Mouse (Mus musculus) forebrain, embryonic 13.5 days (tissue): ENCODE results near the gene Slc39a3. TPM values are rescaled to one million over a fixed set of nuclear protein-coding genes. Genes with fewer than 3 reads are reported as not detected.

ENCODE experiments used
- ATAC-seq: fragments of 200-750 bp; cut with Nextera tagmentation; 2 replicates; pipeline ENCODE4 v1.8.0; 2017
- H3K27ac ChIP-seq: fragments of 300-500 bp; sonication (generic); 2 replicates; pipeline ENCODE4 v1.5.1; 2015; ENCODE audit warnings: inconsistent platforms, mild to moderate bottlenecking, moderate library complexity
- H3K27me3 ChIP-seq: fragments of 300-500 bp; sonication (generic); 2 replicates; pipeline ENCODE4 v1.6.1; 2015; ENCODE audit warnings: mild to moderate bottlenecking, inconsistent platforms
- H3K36me3 ChIP-seq: fragments of 300-500 bp; sonication (generic); 2 replicates; pipeline ENCODE4 v1.6.1; 2015; ENCODE audit warnings: mild to moderate bottlenecking, inconsistent platforms; ENCODE audit not compliant: poor library complexity, severe bottlenecking
- H3K4me1 ChIP-seq: fragments of 300-500 bp; sonication (generic); 2 replicates; pipeline ENCODE4 v1.6.1; 2015; ENCODE audit warnings: inconsistent platforms
- H3K4me2 ChIP-seq: fragments of 300-500 bp; sonication (generic); 2 replicates; pipeline ENCODE4 v1.6.1; 2015; ENCODE audit warnings: inconsistent platforms, mild to moderate bottlenecking, moderate library complexity
- H3K4me3 ChIP-seq: fragments of 300-500 bp; sonication (generic); 2 replicates; pipeline ENCODE4 v1.5.1; 2015; ENCODE audit warnings: mild to moderate bottlenecking, inconsistent platforms
- H3K9ac ChIP-seq: fragments of 300-500 bp; sonication (generic); 2 replicates; pipeline ENCODE4 v1.6.1; 2015; ENCODE audit warnings: mild to moderate bottlenecking, inconsistent platforms
- H3K9me3 ChIP-seq: fragments of 300-500 bp; sonication (generic); replicated peaks from 2 replicates; pipeline ENCODE4 v1.6.1; 2016; ENCODE audit warnings: inconsistent platforms
- whole genome bisulfite sequencing: fragments of 180-500 bp; shearing (Covaris S2); methylation state at CpG from one replicate; pipeline ENCODE4 v1.1.7; 2015; 5-methylcytosine and 5-hydroxymethylcytosine counted together
- polyA plus RNA-seq: library from polyadenylated mRNA; unstranded; fragments of >200 nt; fragmentation: Nextera tagmentation; extraction: Ambion mirVana; gene quantifications from 2 replicates; pipeline ENCODE4 v1.2.1, GENCODE M21; 2015

Slc39a3 gene
- polyA plus RNA-seq, 1 experiment from 2014 or later: 33.4 TPM

- Histone ChIP-seq H3K4me1 (peaks cover 14% of the 10 kb centered on the region), H3K9me3 (no peaks in the 10 kb centered on the region), H3K9ac (no peak overlapping the region), H3K27me3 (peaks cover 59% of the 10 kb centered on the region), H3K4me2 (no peak overlapping the region), H3K27ac (no peak overlapping the region), H3K36me3 (no peaks in the 10 kb centered on the region), H3K4me3 (no peak overlapping the region)
- ATAC-seq: no peak
- WGBS: 58% methylated on average over 6 of the region's 6 CpGs
Observed at GRCm38 (mm10) chr10:80989446-80989845, 47.8 kb downstream of the Slc39a3 start.

DNA sequence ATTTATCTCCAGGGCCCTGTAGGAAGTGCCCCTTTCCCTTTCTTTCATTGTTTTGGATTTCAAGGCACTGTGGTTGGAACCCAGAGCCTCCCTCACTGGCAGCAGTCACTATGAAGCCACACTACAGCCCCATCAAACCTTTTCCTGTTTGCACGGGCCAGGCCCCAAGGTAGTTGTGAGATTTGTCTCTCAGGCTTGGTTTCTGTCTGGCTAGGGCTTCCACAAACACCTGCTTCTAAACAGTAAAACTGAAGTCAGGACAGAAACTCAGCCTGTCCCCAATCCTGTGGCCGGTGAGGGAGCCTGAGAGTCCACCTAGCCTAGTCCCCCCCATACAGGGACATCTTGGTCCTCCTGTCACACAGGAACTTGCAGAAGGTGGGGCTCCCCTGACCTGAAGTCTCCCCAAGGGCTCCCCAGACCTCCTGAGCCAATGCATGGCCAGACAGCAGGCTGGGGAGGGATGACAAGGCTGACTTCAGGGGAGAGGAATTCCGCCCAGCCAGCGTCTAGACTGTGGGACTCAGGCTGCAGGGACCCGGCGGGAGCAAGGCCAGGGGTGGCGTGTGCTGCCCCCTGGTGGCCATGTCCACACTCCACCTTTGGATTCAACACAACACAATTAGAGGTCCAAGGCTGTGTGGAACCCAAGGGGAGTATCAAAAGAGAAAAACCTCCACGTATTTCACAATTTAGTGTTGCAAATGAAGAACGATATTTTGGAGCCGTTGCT, 49.4 kb downstream of the Slc39a3 start:
- Histone ChIP-seq H3K4me2 (no peak overlapping the region), H3K27me3 (peaks cover 61% of the 10 kb centered on the region)
- 10% methylated on average over 10 of the region's 10 CpGs for WGBS

DNA sequence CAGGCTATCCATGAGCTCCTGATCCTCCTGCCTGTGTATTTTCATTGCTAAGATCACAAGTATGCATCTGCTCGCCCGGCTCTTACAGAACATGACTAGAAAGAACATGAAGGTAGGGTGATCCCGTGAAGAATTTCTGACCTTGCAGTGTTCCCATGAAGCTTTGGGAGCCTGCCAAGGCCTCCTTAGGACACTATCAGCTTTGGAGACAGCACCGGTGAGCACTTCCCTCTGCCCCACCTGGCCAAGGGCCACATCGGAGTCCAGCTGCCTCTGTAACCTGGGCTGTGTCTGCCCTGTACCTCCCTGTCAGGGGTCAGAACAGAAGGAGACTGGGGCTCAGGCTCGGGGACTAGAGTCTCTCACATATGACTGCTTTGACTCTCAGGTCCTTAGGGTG, 50.5 kb downstream of the Slc39a3 start:
- Histone ChIP-seq H3K9me3 (no peaks in the 10 kb centered on the region), H3K4me1 (peaks cover 11% of the 10 kb centered on the region), H3K27me3 (peaks cover 62% of the 10 kb centered on the region), H3K9ac (no peak overlapping the region), H3K27ac (no peak overlapping the region), H3K36me3 (no peaks in the 10 kb centered on the region), H3K4me2 (no peak overlapping the region), H3K4me3 (no peak overlapping the region)
- WGBS: 75% methylated on average over 6 of the region's 6 CpGs
- no peak for ATAC-seq

More for the DNA sequence above, 49.4 kb downstream of the Slc39a3 start:
- no peak overlapping the region for H3K9ac ChIP-seq
- peaks cover 11% of the 10 kb centered on the region for H3K4me1 ChIP-seq
- H3K27ac ChIP-seq: no peak overlapping the region
- peak; percentile 87 for ATAC-seq
- H3K9me3 ChIP-seq: no peaks in the 10 kb centered on the region
- H3K36me3 ChIP-seq: no peaks in the 10 kb centered on the region
- no peak overlapping the region for H3K4me3 ChIP-seq

DNA sequence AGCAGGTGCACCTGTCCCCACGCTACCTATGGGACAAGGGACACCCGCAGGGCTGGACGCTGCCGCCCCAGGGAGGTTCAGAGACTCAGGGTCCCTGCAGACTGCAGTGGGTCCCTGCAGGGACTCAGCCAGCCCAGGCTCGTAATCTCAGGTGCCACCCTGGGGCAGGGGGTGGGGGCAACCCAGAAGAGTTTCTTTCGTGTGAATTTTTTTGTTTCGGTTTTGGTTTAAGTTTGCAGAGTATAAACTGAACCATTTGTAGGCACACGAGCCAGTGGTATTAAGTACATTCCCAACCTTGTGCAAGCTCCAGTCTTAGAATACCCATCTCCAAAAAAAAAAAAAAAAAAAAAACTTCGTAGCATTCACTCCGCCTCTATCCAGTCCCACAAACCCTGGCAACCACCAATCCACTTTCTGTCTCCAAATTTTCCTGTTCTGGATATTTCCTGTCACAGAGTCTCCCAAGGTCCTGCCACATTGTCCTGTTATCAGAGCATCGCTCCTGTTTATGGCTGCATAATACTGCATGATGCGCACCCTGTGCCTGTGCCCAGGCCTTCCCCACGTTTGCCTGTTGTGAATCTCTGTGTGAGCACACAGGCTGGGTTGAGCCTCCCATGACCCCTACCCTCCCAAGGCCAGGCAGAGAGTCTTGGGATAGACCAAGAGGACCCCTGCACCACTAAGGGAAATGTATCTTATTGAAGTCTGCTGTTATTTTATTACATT, 51.1 kb downstream of the Slc39a3 start:
- no peak for ATAC-seq
- Histone ChIP-seq H3K4me3 (peak overlapping the region; percentile 1; the same call in 1 of the 2 replicates), H3K27ac (no peak overlapping the region), H3K4me1 (peaks cover 11% of the 10 kb centered on the region), H3K4me2 (peak overlapping the region; percentile 10), H3K9me3 (no peaks in the 10 kb centered on the region), H3K36me3 (no peaks in the 10 kb centered on the region), H3K9ac (0 out of 2 replicates have a peak overlapping the region, but pooled peaks have one; percentile 40), H3K27me3 (peaks cover 62% of the 10 kb centered on the region)
- WGBS: 34% methylated on average over 13 of the region's 13 CpGs

- ATAC-seq: no peak
- Histone ChIP-seq H3K27me3 (peaks cover 62% of the 10 kb centered on the region), H3K27ac (no peak overlapping the region), H3K9me3 (no peaks in the 10 kb centered on the region), H3K36me3 (no peaks in the 10 kb centered on the region), H3K4me1 (peaks cover 11% of the 10 kb centered on the region), H3K4me3 (peak overlapping the region; percentile 1; the same call in 1 of the 2 replicates), H3K4me2 (peak overlapping the region; percentile 10), H3K9ac (peak overlapping the region; percentile 40; the same call in 1 of the 2 replicates)
- 7% methylated on average over 37 of the region's 37 CpGs for WGBS
Observed at GRCm38 (mm10) chr10:80985241-80985969, 51.8 kb downstream of the Slc39a3 start.

DNA sequence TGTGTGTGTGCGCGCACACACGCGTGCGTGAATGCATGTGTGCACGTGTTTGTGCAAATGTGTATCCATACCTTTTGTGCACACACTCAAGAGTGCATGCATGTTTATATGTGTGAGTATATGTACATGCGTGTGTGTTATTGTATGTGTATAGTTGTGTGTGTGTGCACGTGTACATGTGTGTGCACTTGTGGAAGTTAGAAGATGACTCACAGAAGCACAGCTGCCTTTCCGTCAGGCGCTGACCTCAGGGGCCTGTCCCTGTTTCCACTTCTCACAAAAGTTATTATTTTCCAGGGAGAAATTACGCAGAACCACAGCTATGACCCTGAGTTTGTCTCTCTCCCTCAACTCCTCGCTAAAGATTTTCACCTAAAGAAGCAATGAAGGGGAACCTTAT, 53.0 kb downstream of the Slc39a3 start:
- no peaks in the 10 kb centered on the region for H3K36me3 ChIP-seq
- H3K4me2 ChIP-seq: no peak overlapping the region
- no peak overlapping the region for H3K9ac ChIP-seq
- H3K27me3 ChIP-seq: peaks cover 57% of the 10 kb centered on the region
- 92% methylated on average over 12 of the region's 12 CpGs for WGBS
- no peak overlapping the region for H3K27ac ChIP-seq
- no peak for ATAC-seq
- H3K4me3 ChIP-seq: no peak overlapping the region
- peaks cover 11% of the 10 kb centered on the region for H3K4me1 ChIP-seq
- H3K9me3 ChIP-seq: no peaks in the 10 kb centered on the region

GRCm38 (mm10) chr10:80982381-80982780, 54.8 kb downstream of the Slc39a3 start:
- no peak overlapping the region for H3K27ac ChIP-seq
- H3K27me3 ChIP-seq: peaks cover 43% of the 10 kb centered on the region
- no peak overlapping the region for H3K4me3 ChIP-seq
- H3K36me3 ChIP-seq: no peaks in the 10 kb centered on the region
- no peak overlapping the region for H3K4me2 ChIP-seq
- H3K4me1 ChIP-seq: peaks cover 7% of the 10 kb centered on the region
- H3K9ac ChIP-seq: no peak overlapping the region
- H3K9me3 ChIP-seq: no peaks in the 10 kb centered on the region
- 94% methylated on average over 4 of the region's 4 CpGs for WGBS
- no peak for ATAC-seq

GRCm38 (mm10) chr10:80981564-80982112, 55.6 kb downstream of the Slc39a3 start:
- no peak for ATAC-seq
- Histone ChIP-seq H3K4me1 (peaks cover 7% of the 10 kb centered on the region), H3K9me3 (no peaks in the 10 kb centered on the region), H3K4me2 (no peak overlapping the region), H3K27ac (no peak overlapping the region), H3K27me3 (peaks cover 36% of the 10 kb centered on the region), H3K9ac (0 out of 2 replicates have a peak overlapping the region, but pooled peaks have one; percentile 5), H3K36me3 (no peaks in the 10 kb centered on the region), H3K4me3 (no peak overlapping the region)
- 63% methylated on average over 7 of the region's 7 CpGs for WGBS

Other genes starting within 250 kb of the Slc39a3 start
- gene Sf3a2, start 239.2 kb downstream of the Slc39a3 start, polyA plus RNA-seq: 63.5 and 67.3 TPM in 2 replicates
- gene Plekhj1, start 238.8 kb downstream of the Slc39a3 start, polyA plus RNA-seq: 141 and 151 TPM in 2 replicates
- 0.13 TPM in 1 of 2 replicates, not detected in the other for gene Amh, start 232.2 kb downstream of the Slc39a3 start, polyA plus RNA-seq
- gene Jsrp1, start 223.9 kb downstream of the Slc39a3 start, polyA plus RNA-seq: 0.26 TPM in 1 of 2 replicates, not detected in the other
- gene Oaz1, start 210.8 kb downstream of the Slc39a3 start, polyA plus RNA-seq: 1,581 and 1,699 TPM in 2 replicates
- gene Lingo3, start 193.4 kb downstream of the Slc39a3 start, polyA plus RNA-seq: 1.7 and 2.0 TPM in 2 replicates
- 291 and 325 TPM in 2 replicates for gene Lsm7, start 182.2 kb downstream of the Slc39a3 start, polyA plus RNA-seq
- gene Sppl2b, start 182.2 kb downstream of the Slc39a3 start, polyA plus RNA-seq: 40.1 and 45.3 TPM in 2 replicates
- gene Tmprss9, start 165.6 kb downstream of the Slc39a3 start, polyA plus RNA-seq: 0.13 and 0.14 TPM in 2 replicates
- 356 and 364 TPM in 2 replicates for gene Timm13, start 136.5 kb downstream of the Slc39a3 start, polyA plus RNA-seq
- 54.0 and 54.9 TPM in 2 replicates for gene Lmnb2, start 119.2 kb downstream of the Slc39a3 start, polyA plus RNA-seq
- gene Gadd45b, start 107.4 kb downstream of the Slc39a3 start, polyA plus RNA-seq: 4.9 and 5.1 TPM in 2 replicates
- 14.8 and 17.6 TPM in 2 replicates for gene Gng7, start 22.5 kb downstream of the Slc39a3 start, polyA plus RNA-seq
- 13.4 and 15.0 TPM in 2 replicates for gene Diras1, start 11.8 kb downstream of the Slc39a3 start, polyA plus RNA-seq
- gene Sgta, start 22.8 kb upstream of the Slc39a3 start, polyA plus RNA-seq: 273 and 305 TPM in 2 replicates
- 55.8 and 60.5 TPM in 2 replicates for gene Thop1, start 32.6 kb upstream of the Slc39a3 start, polyA plus RNA-seq
- 0.30 and 0.42 TPM in 2 replicates for gene Creb3l3, start 61.4 kb upstream of the Slc39a3 start, polyA plus RNA-seq
- 200 and 211 TPM in 2 replicates for gene Map2k2, start 68.5 kb upstream of the Slc39a3 start, polyA plus RNA-seq
- gene Zbtb7a, start 97.8 kb upstream of the Slc39a3 start, polyA plus RNA-seq: 10.4 and 10.6 TPM in 2 replicates
- gene Pias4, start 130.5 kb upstream of the Slc39a3 start, polyA plus RNA-seq: 54.2 and 57.0 TPM in 2 replicates
- gene Eef2, start 139.2 kb upstream of the Slc39a3 start, polyA plus RNA-seq: 555 and 583 TPM in 2 replicates
- 43.5 and 47.7 TPM in 2 replicates for gene Dapk3, start 145.6 kb upstream of the Slc39a3 start, polyA plus RNA-seq
- not detected in 2 replicates for gene 4930442H23Rik, start 146.4 kb upstream of the Slc39a3 start, polyA plus RNA-seq
- gene Nmrk2, start 164.6 kb upstream of the Slc39a3 start, polyA plus RNA-seq: not detected in 2 replicates
- gene Atcay, start 193.4 kb upstream of the Slc39a3 start, polyA plus RNA-seq: 44.5 and 54.2 TPM in 2 replicates
- gene Zfr2, start 195.7 kb upstream of the Slc39a3 start, polyA plus RNA-seq: 9.7 and 10.9 TPM in 2 replicates
- gene Matk, start 215.5 kb upstream of the Slc39a3 start, polyA plus RNA-seq: 5.6 and 7.4 TPM in 2 replicates
- gene Mrpl54, start 229.5 kb upstream of the Slc39a3 start, polyA plus RNA-seq: 134 and 135 TPM in 2 replicates
- gene Apba3, start 229.5 kb upstream of the Slc39a3 start, polyA plus RNA-seq: 28.6 and 32.3 TPM in 2 replicates